Mouse (Mus musculus) MEL (cell line): Measurements from ENCODE around the gene Klc1. TPM values are rescaled to one million over a fixed set of nuclear protein-coding genes. Genes with fewer than 3 reads are reported as not detected.
A peak's percentile ranks its signal among the peaks of the same experiment; 100 is the strongest.
"Not testable (repeated sequence)": the region's sequence is repeated elsewhere in the genome, so short reads cannot be mapped to it uniquely, and the experiment has no call there.

Experiments
- DNase-seq: peaks from one replicate; pipeline ENCODE4 v3.0.0; 2011; ENCODE audit warnings: low read depth, low spot score
- H3K27ac ChIP-seq: 2 replicates; pipeline ENCODE4 v1.5.1; 2012; ENCODE audit warnings: low read depth, mild to moderate bottlenecking, control low read depth, low read length, moderate library complexity; ENCODE audit not compliant: control insufficient read depth
- H3K27me3 ChIP-seq, 2 experiments: fragments of 150-350 bp in 1 of 2; sonication (generic) in 1 of 2; 2 replicates each; pipeline ENCODE4 v1.6.1; 2012; ENCODE audit warnings: low read length in 2 of 2, mild to moderate bottlenecking in 2 of 2, improper control_type of control experiment in 1 of 2, moderate library complexity in 1 of 2; ENCODE audit not compliant: insufficient read depth in 2 of 2, control insufficient read depth in 1 of 2
- H3K36me3 ChIP-seq, 2 experiments: 2 replicates each; pipeline ENCODE4 v1.6.1; 2012 to 2014; ENCODE audit warnings: low read length in 2 of 2, improper control_type of control experiment in 1 of 2, inconsistent platforms in 1 of 2, mild to moderate bottlenecking in 1 of 2; ENCODE audit not compliant: insufficient read depth in 2 of 2, control insufficient read depth in 1 of 2
- H3K4me1 ChIP-seq, 2 experiments: fragments of 150-350 bp in 1 of 2; sonication (generic) in 1 of 2; 2 replicates each; pipeline ENCODE4 v1.6.1; 2012; ENCODE audit warnings: low read length in 2 of 2, improper control_type of control experiment in 1 of 2, mild to moderate bottlenecking in 1 of 2; ENCODE audit not compliant: insufficient read depth in 2 of 2, control insufficient read depth in 1 of 2
- H3K4me3 ChIP-seq, 2 experiments: fragments of 150-350 bp in 1 of 2; sonication (generic) in 1 of 2; 2 replicates each; pipeline ENCODE4 v1.5.1; 2012; ENCODE audit warnings: low read depth in 2 of 2, low read length in 2 of 2, mild to moderate bottlenecking in 2 of 2, moderate library complexity in 2 of 2, control low read depth in 1 of 2, improper control_type of control experiment in 1 of 2; ENCODE audit not compliant: control insufficient read depth in 1 of 2, insufficient read depth in 1 of 2
- H3K79me2 ChIP-seq: 2 replicates; pipeline ENCODE4 v1.6.1; 2012; ENCODE audit warnings: mild to moderate bottlenecking, low read length, moderate library complexity; ENCODE audit not compliant: control insufficient read depth, poor library complexity, insufficient read depth
- H3K9ac ChIP-seq: 2 replicates; pipeline ENCODE4 v1.6.1; 2012; ENCODE audit warnings: low read depth, mild to moderate bottlenecking, control low read depth, low read length, moderate library complexity; ENCODE audit not compliant: control insufficient read depth, poor library complexity, severe bottlenecking
- H3K9me3 ChIP-seq: fragments of 150-350 bp; sonication (generic); replicated peaks from 2 replicates; pipeline ENCODE4 v1.6.1; 2012; ENCODE audit warnings: mild to moderate bottlenecking, low read length, improper control_type of control experiment, moderate library complexity; ENCODE audit not compliant: insufficient read depth
- EP300 ChIP-seq, 2 experiments: IDR thresholded peaks; 2 replicates each; pipeline ENCODE4 v1.6.1; 2011; ENCODE audit warnings: improper control_type of control experiment in 2 of 2, low read length in 2 of 2, low read depth in 1 of 2, mild to moderate bottlenecking in 1 of 2
- GATA1 ChIP-seq: IDR thresholded peaks from 2 replicates; pipeline ENCODE4 v1.6.1; 2011; ENCODE audit warnings: low read depth, low read length, improper control_type of control experiment
- MAFK ChIP-seq: IDR thresholded peaks from 2 replicates; pipeline ENCODE4 v1.6.1; 2011; ENCODE audit warnings: low read depth, mild to moderate bottlenecking, low read length, improper control_type of control experiment, borderline replicate concordance
- MXI1 ChIP-seq: IDR thresholded peaks from 2 replicates; pipeline ENCODE4 v1.6.1; 2011; ENCODE audit warnings: mild to moderate bottlenecking, low read depth, low read length, improper control_type of control experiment
- MYB ChIP-seq: IDR thresholded peaks from 2 replicates; pipeline ENCODE4 v1.6.1; 2011; ENCODE audit warnings: mild to moderate bottlenecking, low read depth, low read length, improper control_type of control experiment
- POLR2AphosphoS2 ChIP-seq: IDR thresholded peaks from 2 replicates; pipeline ENCODE4 v1.6.1; 2011; ENCODE audit warnings: low read length, improper control_type of control experiment
- RAD21 ChIP-seq: IDR thresholded peaks from 2 replicates; pipeline ENCODE4 v1.6.1; 2011; ENCODE audit warnings: mild to moderate bottlenecking, low read depth, low read length, improper control_type of control experiment
- SIN3A ChIP-seq: IDR thresholded peaks from 2 replicates; pipeline ENCODE4 v1.6.1; 2012; ENCODE audit warnings: low read length, improper control_type of control experiment, inconsistent platforms
- TAL1 ChIP-seq: IDR thresholded peaks from 2 replicates; pipeline ENCODE4 v1.6.1; 2012; ENCODE audit warnings: mild to moderate bottlenecking, inconsistent platforms, low read length, moderate library complexity, mixed read lengths
- TCF12 ChIP-seq: IDR thresholded peaks from 2 replicates; pipeline ENCODE4 v1.6.1; 2014; ENCODE audit warnings: low read depth, mild to moderate bottlenecking, inconsistent platforms, low read length, improper control_type of control experiment, moderate library complexity
- UBTF ChIP-seq: IDR thresholded peaks from 2 replicates; pipeline ENCODE4 v1.6.1; 2012; ENCODE audit warnings: low read depth, mild to moderate bottlenecking, inconsistent platforms, low read length, improper control_type of control experiment, moderate library complexity, borderline replicate concordance; ENCODE audit not compliant: insufficient read depth
- USF2 ChIP-seq, 2 experiments: IDR thresholded peaks; 2 replicates each; pipeline ENCODE4 v1.6.1; 2011 to 2012; ENCODE audit warnings: improper control_type of control experiment in 2 of 2, low read length in 2 of 2, borderline replicate concordance in 1 of 2, inconsistent platforms in 1 of 2, low read depth in 1 of 2, mild to moderate bottlenecking in 1 of 2; ENCODE audit not compliant: insufficient read depth in 1 of 2
- ZC3H11A ChIP-seq: IDR thresholded peaks from 2 replicates; pipeline ENCODE4 v1.6.1; 2012; ENCODE audit warnings: low read depth, mild to moderate bottlenecking, inconsistent platforms, low read length, improper control_type of control experiment
- ZNF384 ChIP-seq: IDR thresholded peaks from 2 replicates; pipeline ENCODE4 v1.6.1; 2012; ENCODE audit warnings: low read depth, mild to moderate bottlenecking, inconsistent platforms, low read length, improper control_type of control experiment
- polyA plus RNA-seq, 2 experiments: library from polyadenylated mRNA; stranded (reverse) in 1 of 2; unstranded in 1 of 2; fragments of >175 nt in 1 of 2; fragments of >200 nt in 1 of 2; gene quantifications; 2 replicates each; pipeline versions ENCODE4 v1.2.1 to v1.2.4; 2012; ENCODE audit warnings: low replicate concordance in 2 of 2, low read depth in 1 of 2; ENCODE audit not compliant: insufficient read length in 2 of 2, insufficient read depth in 1 of 2, missing spikeins in 1 of 2
- total RNA-seq: library from RNA; depleted of rRNA; stranded (reverse); fragments of 300-350 nt; gene quantifications from 2 replicates; pipeline ENCODE4 v1.2.3, GENCODE M21; 2012

Gene Klc1
- total and polyA plus RNA-seq, 3 experiments: 30.7 to 60.4 TPM; not detected in 1

DNA sequence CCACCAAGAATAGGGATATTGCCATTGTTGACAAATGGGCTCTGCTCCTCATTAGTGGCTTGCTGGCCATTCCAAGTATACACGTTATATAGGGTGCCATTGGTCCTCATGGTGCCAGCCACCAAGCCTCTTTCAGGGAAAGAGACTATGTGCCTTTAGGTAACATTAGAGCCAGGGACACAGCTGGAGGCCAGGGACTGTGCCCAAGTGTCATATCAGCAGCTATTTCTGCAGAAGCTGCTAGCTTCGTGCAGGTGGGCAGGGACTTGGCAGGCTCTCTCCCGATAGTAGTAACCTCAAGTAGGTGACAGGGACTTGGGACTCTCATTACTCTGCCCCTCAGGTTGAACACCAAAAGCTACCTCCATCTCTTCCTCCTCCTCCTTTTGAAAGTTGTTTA, 23.7 kb upstream of the Klc1 start:
- DNase-seq: no peak
- H3K4me1 ChIP-seq: no peaks in the 10 kb centered on the region
- H3K9me3 ChIP-seq: no peaks in the 10 kb centered on the region
- H3K79me2 ChIP-seq: no peaks in the 10 kb centered on the region
- H3K27me3 ChIP-seq: no peaks in the 10 kb centered on the region
- peaks cover 0 to 2% of the 10 kb centered on the region in 2 experiments; a peak in 1 of 4 replicates for H3K36me3 ChIP-seq
- H3K9ac ChIP-seq: no peak overlapping the region
- no peak overlapping the region for H3K4me3 ChIP-seq
- no peak overlapping the region for H3K27ac ChIP-seq
- no peak for TF ChIP-seq GATA1
- TF ChIP-seq TCF12: 0 out of 2 replicates have a peak, but pooled peaks have one; percentile 14

- not testable (repeated sequence) for H3K79me2 ChIP-seq, H3K4me1 ChIP-seq, H3K4me3 ChIP-seq, H3K9ac ChIP-seq, H3K27ac ChIP-seq, DNase-seq, H3K9me3 ChIP-seq, H3K27me3 ChIP-seq, H3K36me3 ChIP-seq
Observed at GRCm38 (mm10) chr12:111736676-111737075, 22.0 kb upstream of the Klc1 start.

DNA sequence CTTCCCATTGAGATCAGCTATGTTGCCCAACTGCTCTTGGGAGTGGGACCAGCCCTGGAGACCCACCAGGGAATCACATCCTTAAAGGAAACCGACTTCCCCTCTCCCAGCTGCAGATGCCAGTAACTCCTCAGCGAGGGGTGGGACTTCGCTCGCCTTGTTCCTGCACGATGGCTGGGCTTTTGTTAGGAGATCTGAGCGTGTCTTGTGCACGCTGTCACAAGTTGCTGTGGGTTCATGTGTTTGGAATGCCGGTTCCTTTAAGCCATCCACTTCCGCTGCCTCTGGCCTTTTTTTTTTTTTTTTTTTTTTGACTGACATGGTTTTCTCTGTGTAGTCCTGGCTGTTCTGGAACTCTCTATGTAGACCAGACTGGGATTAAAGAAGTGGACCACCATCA, 21.3 kb upstream of the Klc1 start:
- TF ChIP-seq MXI1 (no peak), UBTF (no peak), RAD21 (no peak), ZC3H11A (no peak), POLR2AphosphoS2 (no peak), USF2 (IDR thresholded peaks at IDR 0.05; ENCODE audit: borderline replicate concordance in 1 of 2, insufficient read depth in 1 of 2, low read depth in 1 of 2, low read length in 2 of 2) (no peak), ZNF384 (no peak), TAL1 (no peak), MAFK (no peak), MYB (no peak), EP300 (IDR thresholded peaks at IDR 0.05; ENCODE audit: low read depth in 1 of 2, low read length in 2 of 2) (no peak), SIN3A (no peak)
- no peaks in the 10 kb centered on the region for H3K79me2 ChIP-seq
- H3K27me3 ChIP-seq: no peaks in the 10 kb centered on the region
- H3K27ac ChIP-seq: no peak overlapping the region
- H3K9me3 ChIP-seq: no peaks in the 10 kb centered on the region
- no peak for DNase-seq
- H3K4me3 ChIP-seq: no peak overlapping the region
- no peak overlapping the region for H3K9ac ChIP-seq
- H3K36me3 ChIP-seq: no peaks in the 10 kb centered on the region
- no peaks in the 10 kb centered on the region for H3K4me1 ChIP-seq
